Mouse (Mus musculus) naive thymus-derived CD4-positive, alpha-beta T cell, adult 2 months (primary cell): ENCODE results near the gene Bcl7c.
"Not testable (repeated sequence)": the region's sequence is repeated elsewhere in the genome, so short reads cannot be mapped to it uniquely, and the experiment has no call there.

Experiments used
- DNase-seq: peaks from one replicate; pipeline ENCODE4 v3.0.0-alpha.2; 2011; ENCODE audit warnings: low read depth

Gene Bcl7c

GRCm38 (mm10) chr7:127716992-127717391 is 8.3 kb upstream of the Bcl7c start:
- DNase-seq = peak; percentile 53

- no peak for DNase-seq
These were observed 6.1 kb upstream of the Bcl7c start for GRCm38 (mm10) chr7:127714816-127715215.

- DNase-seq = peak; percentile 57
These were observed 4.0 kb upstream of the Bcl7c start, which contains the start of gene Ctf1 for GRCm38 (mm10) chr7:127712461-127713385. Gene Ctf1 (plus strand): TSS chr7:127712736.

GRCm38 (mm10) chr7:127711456-127711855 is 2.7 kb upstream of the Bcl7c start:
- DNase-seq = no peak

- DNase-seq = no peak
These were observed 2.3 kb upstream of the Bcl7c start for GRCm38 (mm10) chr7:127711031-127711430.

- no peak for DNase-seq
These were observed 687 bp upstream of the Bcl7c start for GRCm38 (mm10) chr7:127709261-127709979.

GRCm38 (mm10) chr7:127707957-127708206 is 851 bp downstream of the Bcl7c start:
- DNase-seq = peak; percentile 71

GRCm38 (mm10) chr7:127707045-127707956 is 1.4 kb downstream of the Bcl7c start:
- DNase-seq = no peak

GRCm38 (mm10) chr7:127705706-127706105 is 3.0 kb downstream of the Bcl7c start:
- no peak for DNase-seq

GRCm38 (mm10) chr7:127704598-127704997 is 4.1 kb downstream of the Bcl7c start:
- DNase-seq = no peak

GRCm38 (mm10) chr7:127703561-127704178 is 5.1 kb downstream of the Bcl7c start:
- DNase-seq = no peak

- no peak for DNase-seq
These were observed 7.9 kb downstream of the Bcl7c start for GRCm38 (mm10) chr7:127700712-127701331.

- DNase-seq = no peak
These were observed 9.7 kb downstream of the Bcl7c start for GRCm38 (mm10) chr7:127698986-127699385.

- DNase-seq = not testable (repeated sequence)
These were observed 15.0 kb downstream of the Bcl7c start for GRCm38 (mm10) chr7:127693730-127694129.

GRCm38 (mm10) chr7:127693290-127693689 is 15.4 kb downstream of the Bcl7c start:
- DNase-seq = no peak

GRCm38 (mm10) chr7:127691221-127691989 is 17.3 kb downstream of the Bcl7c start:
- no peak for DNase-seq

- no peak for DNase-seq
These were observed 19.0 kb downstream of the Bcl7c start for GRCm38 (mm10) chr7:127689626-127690280.

- no peak for DNase-seq
These were observed 19.8 kb downstream of the Bcl7c start for GRCm38 (mm10) chr7:127688935-127689334.

GRCm38 (mm10) chr7:127686740-127687449 is 21.8 kb downstream of the Bcl7c start:
- DNase-seq = no peak
